ENCODE assay signal across 1 mouse cellular context in genomic region chr7:28957997-28958725, GRCm38 (mm10).
TF ChIP-seq lines count a peak whose summit lies in the region.

No protein-coding gene starts in this region.

TF ChIP-seq in MEL, 35 proteins besides CTCF, POLR2A, EP300 and RAD21:
- no peak for TF ChIP-seq HCFC1 (IDR thresholded peaks at IDR 0.05; ENCODE audit: low read depth, low read length)
- no peak for TF ChIP-seq USF1 (IDR thresholded peaks at IDR 0.05; ENCODE audit: low read depth, low read length)
- no peak for TF ChIP-seq ETS1 (IDR thresholded peaks at IDR 0.05; ENCODE audit: low read depth, low read length)
- no peak for TF ChIP-seq MAZ (IDR thresholded peaks at IDR 0.05; ENCODE audit: low read depth, low read length)
- TF ChIP-seq ZMIZ1 (IDR thresholded peaks at IDR 0.05; ENCODE audit: low read depth, low read length), result no peak
- TF ChIP-seq ZNF384 (IDR thresholded peaks at IDR 0.05; ENCODE audit: low read depth, low read length), result peak; percentile 92
- TF ChIP-seq RCOR1 (IDR thresholded peaks at IDR 0.05; ENCODE audit: low read depth, low read length), result no peak
- no peak for TF ChIP-seq MYB (IDR thresholded peaks at IDR 0.05; ENCODE audit: low read depth, low read length)
- no peak for TF ChIP-seq GABPA (IDR thresholded peaks at IDR 0.05; ENCODE audit: low read depth, low read length)
- TF ChIP-seq SIN3A (IDR thresholded peaks at IDR 0.05; ENCODE audit: low read length), result peak; percentile 14; the same call in 1 of the 2 replicates
- no peak for TF ChIP-seq KAT2A (conservative IDR thresholded peaks at IDR 0.05; ENCODE audit: low read depth, low read length)
- no peak for TF ChIP-seq MAX (IDR thresholded peaks at IDR 0.05; ENCODE audit: low read length)
- TF ChIP-seq NELFE (IDR thresholded peaks at IDR 0.05; ENCODE audit: low read depth, low read length), result no peak
TF ChIP-seq in MEL: peak in this region for 2.
